Comparison of ENCODE assay signal across 33 mouse cellular contexts in genomic region chr17:88621374-88621773, GRCm38 (mm10). TPM values are rescaled to one million over a fixed set of nuclear protein-coding genes. Genes with fewer than 3 reads are reported as not detected.
DNase-seq lines count a peak whose midpoint lies in the region; ATAC-seq and TF ChIP-seq lines count a peak whose summit lies in the region.
"Had no signal": no experiment of that assay in that cellular context is flagged by ENCODE, and none has a peak within 500 bp of the region (broad histone marks: within the 10 kb centered on the region; RNA-seq: fewer than 3 reads in every experiment).

No protein-coding gene starts in this region.

- no peak for TF ChIP-seq POLR2A in liver, adult 2 months (IDR thresholded peaks at IDR 0.05; ENCODE audit: extremely low read depth, insufficient read depth, low read length)

- H3K9me3 ChIP-seq in heart, embryonic 10.5 days: no peaks in the 10 kb centered on the region
- no peaks in the 10 kb centered on the region for H3K9me3 ChIP-seq in liver, embryonic 12.5 days (replicated peaks)
- H3K9me3 ChIP-seq in intestine, embryonic 16.5 days (ENCODE audit: control insufficient read depth, low read length): no peaks in the 10 kb centered on the region
- H3K9me3 ChIP-seq: embryonic facial prominence, embryonic 13.5 days; forebrain, embryonic 10.5 days; heart, embryonic 15.5 days; hindbrain, embryonic 12.5 days; neural tube, embryonic 15.5 days had no signal

- peak; percentile 31 for DNase-seq in heart, embryonic 10.5 days (ENCODE audit: low spot score)
- no peak for DNase-seq in heart, adult 9 months (ENCODE audit: low spot score in 2 of 2)
- no peak for DNase-seq in liver, adult 2 months (ENCODE audit: extremely low read depth, low read depth, low spot score)
- DNase-seq in ovary, adult 18-20 months (ENCODE audit: low spot score): no peak
- DNase-seq in natural killer cell, adult 2 months (ENCODE audit: low spot score in 2 of 2): no peak
- DNase-seq: adrenal gland, postnatal 10 days; cerebellum, adult 11 months; cerebellum, adult 9-10 months; embryo, embryonic 11 days; heart, postnatal 36 days; kidney, adult 11 months; lung, embryonic 14.5 days; lung, postnatal 14 days; midbrain, embryonic 14.5 days; right cerebral cortex, postnatal 25 days; spleen, adult 18-20 months; thymus, postnatal 25 days had no signal

- no peak for ATAC-seq in liver, embryonic 12.5 days
- peak; percentile 57 for ATAC-seq in intestine, embryonic 16.5 days
- ATAC-seq: forebrain, embryonic 16.5 days; hindbrain, postnatal 0 days; Patski had no signal

- H3K4me1 ChIP-seq in heart, embryonic 10.5 days: peaks cover 17% of the 10 kb centered on the region
- peaks cover 18% of the 10 kb centered on the region for H3K4me1 ChIP-seq in liver, adult 2 months (ENCODE audit: control insufficient read depth, insufficient read depth, low read length)
- H3K4me1 ChIP-seq in liver, embryonic 12.5 days: peaks cover 8% of the 10 kb centered on the region; the same call in 1 of the 2 replicates
- peaks cover 20% of the 10 kb centered on the region for H3K4me1 ChIP-seq in intestine, embryonic 16.5 days (ENCODE audit: control insufficient read depth, insufficient read depth, low read length)

- WGBS in heart, embryonic 10.5 days: 70% methylated on average over 3 of the region's 3 CpGs
- 76% methylated on average over 3 of the region's 3 CpGs for WGBS in liver, adult 2 months
- WGBS in liver, embryonic 12.5 days (ENCODE audit: insufficient replicate concordance): 59% methylated on average over 3 of the region's 3 CpGs
- WGBS in intestine, embryonic 16.5 days: 80% methylated on average over 3 of the region's 3 CpGs

- peaks cover 35% of the 10 kb centered on the region for H3K36me3 ChIP-seq in heart, embryonic 10.5 days
- H3K36me3 ChIP-seq in liver, adult 2 months (ENCODE audit: control insufficient read depth, insufficient read depth, low read length): no peaks in the 10 kb centered on the region
- no peaks in the 10 kb centered on the region for H3K36me3 ChIP-seq in liver, embryonic 12.5 days
- H3K36me3 ChIP-seq in intestine, embryonic 16.5 days (ENCODE audit: control insufficient read depth, insufficient read depth, low read length): no peaks in the 10 kb centered on the region
- H3K36me3 ChIP-seq: hindbrain, embryonic 12.5 days; neural tube, embryonic 15.5 days had no signal

- no peak overlapping the region for H3K4me3 ChIP-seq in heart, embryonic 10.5 days
- H3K4me3 ChIP-seq in liver, adult 2 months (ENCODE audit: insufficient read depth, low read depth, low read length): no peak overlapping the region
- no peak overlapping the region for H3K4me3 ChIP-seq in liver, embryonic 12.5 days
- H3K4me3 ChIP-seq in intestine, embryonic 16.5 days (ENCODE audit: low read length): no peak overlapping the region
- H3K4me3 ChIP-seq: embryonic facial prominence, embryonic 13.5 days; forebrain, embryonic 10.5 days; heart, embryonic 15.5 days; hindbrain, embryonic 12.5 days; left cerebral cortex, adult 2 months; neural tube, embryonic 15.5 days had no signal

- H3K4me2 ChIP-seq in liver, embryonic 12.5 days: no peak overlapping the region
- H3K4me2 ChIP-seq in intestine, embryonic 16.5 days (ENCODE audit: low read depth, low read length): no peak overlapping the region
- H3K4me2 ChIP-seq: embryonic facial prominence, embryonic 13.5 days; heart, embryonic 15.5 days; hindbrain, embryonic 12.5 days; lung, embryonic 14.5 days; neural tube, embryonic 15.5 days had no signal

- H3K27me3 ChIP-seq in heart, embryonic 10.5 days (ENCODE audit: insufficient read depth, poor library complexity, severe bottlenecking): no peaks in the 10 kb centered on the region
- H3K27me3 ChIP-seq in liver, adult 2 months (ENCODE audit: control insufficient read depth, insufficient read depth, low read length): no peaks in the 10 kb centered on the region
- no peaks in the 10 kb centered on the region for H3K27me3 ChIP-seq in liver, embryonic 12.5 days (replicated peaks)
- H3K27me3 ChIP-seq in intestine, embryonic 16.5 days (replicated peaks; ENCODE audit: control insufficient read depth, insufficient read depth, low read length): no peaks in the 10 kb centered on the region
- H3K27me3 ChIP-seq: embryonic facial prominence, embryonic 13.5 days; heart, embryonic 15.5 days; hindbrain, embryonic 12.5 days; neural tube, embryonic 15.5 days; Patski had no signal

- peaks cover 5% of the 10 kb centered on the region; the same call in 1 of the 2 replicates for H3K79me2 ChIP-seq in liver, adult 2 months (ENCODE audit: control insufficient read depth, insufficient read depth, low read length)

- TF ChIP-seq CTCF in liver, adult 2 months (IDR thresholded peaks at IDR 0.05; ENCODE audit: low read depth, low read length): no peak

- H3K27ac ChIP-seq in heart, embryonic 10.5 days: no peak overlapping the region
- H3K27ac ChIP-seq in liver, adult 2 months (replicated peaks; ENCODE audit: insufficient read depth, low read depth, low read length): 0 out of 2 replicates have a peak overlapping the region, but pooled peaks have one; percentile 57
- H3K27ac ChIP-seq in liver, embryonic 12.5 days: no peak overlapping the region
- peak overlapping the region; percentile 2; the same call in 1 of the 2 replicates for H3K27ac ChIP-seq in intestine, embryonic 16.5 days (ENCODE audit: low read length)
- H3K27ac ChIP-seq: forebrain, embryonic 10.5 days; heart, embryonic 15.5 days; hindbrain, embryonic 12.5 days; hindbrain, postnatal 0 days; left cerebral cortex, adult 2 months; liver, embryonic 14.5 days; neural tube, embryonic 15.5 days had no signal

- no peak overlapping the region for H3K9ac ChIP-seq in liver, adult 2 months (ENCODE audit: low read depth, low read length)
- no peak overlapping the region for H3K9ac ChIP-seq in liver, embryonic 12.5 days
- H3K9ac ChIP-seq in intestine, embryonic 16.5 days (ENCODE audit: low read depth, low read length): no peak overlapping the region
- H3K9ac ChIP-seq: embryonic facial prominence, embryonic 13.5 days; heart, embryonic 15.5 days; hindbrain, embryonic 12.5 days; liver, embryonic 14.5 days; lung, embryonic 14.5 days; neural tube, embryonic 15.5 days had no signal

RNA-seq across cellular contexts. Expression of gene Ston1, which starts 23.9 kb away (rescaled TPM):
- 3.6 and 4.5 TPM in 2 replicates for polyA plus RNA-seq in heart, embryonic 10.5 days (2016; fragmentation: Nextera tagmentation; extraction: Ambion mirVana)
- 2.5 and 5.3 TPM in 2 replicates for total RNA-seq in liver, adult 2 months (2014; rRNA removed)
- 5.1 and 5.8 TPM in 2 replicates for polyA plus RNA-seq in liver, adult 2 months (2012; rRNA removed)
- polyA plus RNA-seq in liver, embryonic 12.5 days (2016; fragmentation: Nextera tagmentation; extraction: Ambion mirVana): 1.4 TPM in 2 replicates
- 3.9 and 4.3 TPM in 2 replicates for polyA plus RNA-seq in intestine, embryonic 16.5 days (2015; fragmentation: Nextera tagmentation; extraction: Ambion mirVana)
- total RNA-seq: monocyte, adult 5-6 weeks had no signal

RNA-seq across cellular contexts. Expression of gene Gtf2a1l, which starts 47.1 kb away (rescaled TPM):
- polyA plus RNA-seq in heart, embryonic 10.5 days (2016; fragmentation: Nextera tagmentation; extraction: Ambion mirVana): 0.26 TPM in 1 of 2 replicates, not detected in the other
- not detected in 2 replicates for total RNA-seq in liver, adult 2 months (2014; rRNA removed)
- not detected in 2 replicates for polyA plus RNA-seq in liver, adult 2 months (2012; rRNA removed)
- not detected in 2 replicates for polyA plus RNA-seq in liver, embryonic 12.5 days (2016; fragmentation: Nextera tagmentation; extraction: Ambion mirVana)
- 0.11 and 0.22 TPM in 2 replicates for polyA plus RNA-seq in intestine, embryonic 16.5 days (2015; fragmentation: Nextera tagmentation; extraction: Ambion mirVana)
- total RNA-seq: adrenal gland, postnatal 10 days; gastrocnemius, adult 8-10 months; heart, postnatal 36 days; hindbrain, postnatal 0 days; MEL; monocyte, adult 5-6 weeks had no signal
- polyA plus RNA-seq: forebrain, embryonic 10.5 days; kidney, embryonic 14.5 days; liver, embryonic 14.5 days; lung, embryonic 14.5 days; midbrain, embryonic 14.5 days; Patski had no signal

Comparison
In these comparisons a context has a peak if more than half of its experiments do, and no peak if none do; other contexts are left out.
1. H3K27ac ChIP-seq: peak in liver, adult 2 months (single experiment) and intestine, embryonic 16.5 days (single experiment); none in heart, embryonic 10.5 days (single experiment) and liver, embryonic 12.5 days (single experiment).